Mouse (Mus musculus): ENCODE data around the gene Dusp10. TPM values are rescaled to one million over a fixed set of nuclear protein-coding genes. Genes with fewer than 3 reads are reported as not detected.

Gene Dusp10
- total and polyA plus RNA-seq, 2 experiments from 2014 or later, result 8.6 to 31.1 TPM

- H3K4me2 ChIP-seq (ENCODE audit: low read depth, low read length), result no peak overlapping the region
- H3K36me3 ChIP-seq (replicated peaks; ENCODE audit: control insufficient read depth, insufficient read depth, low read length), result no peaks in the 10 kb centered on the region
- H3K4me3 ChIP-seq (ENCODE audit: low read depth, low read length), result no peak overlapping the region
- ATAC-seq (ENCODE audit: insufficient read depth, low read depth) (no peak), DNase-seq (ENCODE audit: low spot score) (no peak)
- no peaks in the 10 kb centered on the region for H3K9me3 ChIP-seq (replicated peaks; ENCODE audit: control insufficient read depth, low read length)
- no peak overlapping the region for H3K9ac ChIP-seq (replicated peaks; ENCODE audit: low read depth, low read length)
- H3K4me1 ChIP-seq (ENCODE audit: control insufficient read depth, insufficient read depth), result no peaks in the 10 kb centered on the region
- no peak overlapping the region for H3K27ac ChIP-seq (ENCODE audit: low read depth)
- 54% methylated on average over 6 of the region's 6 CpGs for WGBS
- TF ChIP-seq EP300 (IDR thresholded peaks at IDR 0.05; ENCODE audit: low read depth), result no peak
- TF ChIP-seq CTCF (IDR thresholded peaks at IDR 0.05; ENCODE audit: low read depth), result no peak
- no peaks in the 10 kb centered on the region for H3K27me3 ChIP-seq (ENCODE audit: control insufficient read depth, insufficient read depth, low read length)
These were observed 77.4 kb downstream of the Dusp10 start for GRCm38 (mm10) chr1:184090515-184090914.

GRCm38 (mm10) chr1:184094914-184095313 is 81.8 kb downstream of the Dusp10 start:
- WGBS, result 76% methylated on average over 3 of the region's 3 CpGs
- Histone ChIP-seq H3K27me3 (ENCODE audit: control insufficient read depth, insufficient read depth, low read length) (no peaks in the 10 kb centered on the region), H3K4me1 (ENCODE audit: control insufficient read depth, insufficient read depth) (no peaks in the 10 kb centered on the region; the same call in 1 of the 2 replicates), H3K27ac (ENCODE audit: low read depth) (no peak overlapping the region), H3K36me3 (replicated peaks; ENCODE audit: control insufficient read depth, insufficient read depth, low read length) (no peaks in the 10 kb centered on the region), H3K9ac (replicated peaks; ENCODE audit: low read depth, low read length) (no peak overlapping the region), H3K4me3 (ENCODE audit: low read depth, low read length) (no peak overlapping the region), H3K4me2 (ENCODE audit: low read depth, low read length) (no peak overlapping the region), H3K9me3 (replicated peaks; ENCODE audit: control insufficient read depth, low read length) (no peaks in the 10 kb centered on the region)
- no peak for DNase-seq (ENCODE audit: low spot score)
- TF ChIP-seq EP300 (IDR thresholded peaks at IDR 0.05; ENCODE audit: low read depth), result no peak
- TF ChIP-seq CTCF (IDR thresholded peaks at IDR 0.05; ENCODE audit: low read depth), result no peak
- no peak for ATAC-seq (ENCODE audit: insufficient read depth, low read depth)

- no peak for DNase-seq (ENCODE audit: low spot score)
- H3K4me3 ChIP-seq (ENCODE audit: low read depth, low read length), result no peak overlapping the region
- TF ChIP-seq EP300 (IDR thresholded peaks at IDR 0.05; ENCODE audit: low read depth) (no peak), CTCF (IDR thresholded peaks at IDR 0.05; ENCODE audit: low read depth) (no peak)
- ATAC-seq (ENCODE audit: insufficient read depth, low read depth), result no peak
- no peaks in the 10 kb centered on the region for H3K27me3 ChIP-seq (ENCODE audit: control insufficient read depth, insufficient read depth, low read length)
- H3K9me3 ChIP-seq (replicated peaks; ENCODE audit: control insufficient read depth, low read length), result no peaks in the 10 kb centered on the region
- no peak overlapping the region for H3K4me2 ChIP-seq (ENCODE audit: low read depth, low read length)
- H3K4me1 ChIP-seq (ENCODE audit: control insufficient read depth, insufficient read depth), result no peaks in the 10 kb centered on the region; the same call in 1 of the 2 replicates
- no peaks in the 10 kb centered on the region for H3K36me3 ChIP-seq (replicated peaks; ENCODE audit: control insufficient read depth, insufficient read depth, low read length)
- WGBS, result 48% methylated on average over 5 of the region's 5 CpGs
- H3K27ac ChIP-seq (ENCODE audit: low read depth), result no peak overlapping the region; the same call in 1 of the 2 replicates
- H3K9ac ChIP-seq (replicated peaks; ENCODE audit: low read depth, low read length), result no peak overlapping the region
These were observed 87.3 kb downstream of the Dusp10 start for GRCm38 (mm10) chr1:184100414-184100813.

- no peak overlapping the region for H3K4me2 ChIP-seq (ENCODE audit: low read depth, low read length)
- no peaks in the 10 kb centered on the region for H3K27me3 ChIP-seq (ENCODE audit: control insufficient read depth, insufficient read depth, low read length)
- TF ChIP-seq CTCF (IDR thresholded peaks at IDR 0.05; ENCODE audit: low read depth), result no peak
- TF ChIP-seq EP300 (IDR thresholded peaks at IDR 0.05; ENCODE audit: low read depth), result no peak
- no peak for DNase-seq (ENCODE audit: low spot score)
- no peaks in the 10 kb centered on the region for H3K9me3 ChIP-seq (replicated peaks; ENCODE audit: control insufficient read depth, low read length)
- no peaks in the 10 kb centered on the region for H3K36me3 ChIP-seq (replicated peaks; ENCODE audit: control insufficient read depth, insufficient read depth, low read length)
- no peaks in the 10 kb centered on the region; the same call in 1 of the 2 replicates for H3K4me1 ChIP-seq (ENCODE audit: control insufficient read depth, insufficient read depth)
- peak overlapping the region; percentile 28; the same call in 1 of the 2 replicates for H3K27ac ChIP-seq (ENCODE audit: low read depth)
- WGBS, result 73% methylated on average over 9 of the region's 9 CpGs
- no peak for ATAC-seq (ENCODE audit: insufficient read depth, low read depth)
- no peak overlapping the region for H3K4me3 ChIP-seq (ENCODE audit: low read depth, low read length)
- H3K9ac ChIP-seq (replicated peaks; ENCODE audit: low read depth, low read length), result no peak overlapping the region
These were observed 88.0 kb downstream of the Dusp10 start for GRCm38 (mm10) chr1:184100927-184101749.

GRCm38 (mm10) chr1:184101750-184102046 is 88.6 kb downstream of the Dusp10 start:
- Histone ChIP-seq H3K4me1 (ENCODE audit: control insufficient read depth, insufficient read depth) (no peaks in the 10 kb centered on the region; the same call in 1 of the 2 replicates), H3K4me3 (ENCODE audit: low read depth, low read length) (no peak overlapping the region), H3K4me2 (ENCODE audit: low read depth, low read length) (no peak overlapping the region), H3K27ac (ENCODE audit: low read depth) (peak overlapping the region; percentile 35; the same call in 1 of the 2 replicates), H3K36me3 (replicated peaks; ENCODE audit: control insufficient read depth, insufficient read depth, low read length) (no peaks in the 10 kb centered on the region), H3K27me3 (ENCODE audit: control insufficient read depth, insufficient read depth, low read length) (no peaks in the 10 kb centered on the region), H3K9me3 (replicated peaks; ENCODE audit: control insufficient read depth, low read length) (no peaks in the 10 kb centered on the region), H3K9ac (replicated peaks; ENCODE audit: low read depth, low read length) (no peak overlapping the region)
- ATAC-seq (ENCODE audit: insufficient read depth, low read depth) (no peak), DNase-seq (ENCODE audit: low spot score) (no peak)
- WGBS, result 71% methylated on average over 4 of the region's 4 CpGs
- TF ChIP-seq CTCF (IDR thresholded peaks at IDR 0.05; ENCODE audit: low read depth) (no peak), EP300 (IDR thresholded peaks at IDR 0.05; ENCODE audit: low read depth) (no peak)

Data from heart, postnatal 0 days (tissue).